Mouse (Mus musculus): ENCODE results near the gene Tmem88b. TPM values are rescaled to one million over a fixed set of nuclear protein-coding genes. Genes with fewer than 3 reads are reported as not detected.

Tmem88b gene
- total and polyA plus RNA-seq, 3 experiments: 0.19 to 0.32 TPM; not detected in 1

- no peak for TF ChIP-seq EP300 (IDR thresholded peaks at IDR 0.05; ENCODE audit: low read depth in 1 of 2, low read length in 2 of 2)
- TF ChIP-seq MYC (IDR thresholded peaks at IDR 0.05; ENCODE audit: low read depth, low read length): no peak
- no peak for TF ChIP-seq MAZ (IDR thresholded peaks at IDR 0.05; ENCODE audit: low read depth, low read length)
- TF ChIP-seq MYB (IDR thresholded peaks at IDR 0.05; ENCODE audit: low read depth, low read length): no peak
- TF ChIP-seq POLR2AphosphoS2 (IDR thresholded peaks at IDR 0.05; ENCODE audit: low read length): no peak
- TF ChIP-seq ETS1 (IDR thresholded peaks at IDR 0.05; ENCODE audit: low read depth, low read length): no peak
- TF ChIP-seq ELF1 (IDR thresholded peaks at IDR 0.05; ENCODE audit: low read depth, low read length): no peak
- TF ChIP-seq POLR2AphosphoS5 (IDR thresholded peaks at IDR 0.05; ENCODE audit: borderline replicate concordance, low read depth, low read length): no peak
- TF ChIP-seq CHD1 (IDR thresholded peaks at IDR 0.05; ENCODE audit: low read depth, low read length): no peak
- no peak for TF ChIP-seq MAFK (IDR thresholded peaks at IDR 0.05; ENCODE audit: borderline replicate concordance, low read depth, low read length)
- no peak for TF ChIP-seq ZC3H11A (IDR thresholded peaks at IDR 0.05; ENCODE audit: low read depth, low read length)
- no peak for TF ChIP-seq RCOR1 (IDR thresholded peaks at IDR 0.05; ENCODE audit: low read depth, low read length)
- TF ChIP-seq NELFE (IDR thresholded peaks at IDR 0.05; ENCODE audit: low read depth, low read length): no peak
- no peak for TF ChIP-seq E2F4 (IDR thresholded peaks at IDR 0.05; ENCODE audit: borderline replicate concordance, low read depth, low read length)
- TF ChIP-seq CHD2 (IDR thresholded peaks at IDR 0.05; ENCODE audit: low read length): no peak
- no peak for TF ChIP-seq HCFC1 (IDR thresholded peaks at IDR 0.05; ENCODE audit: low read depth, low read length)
- TF ChIP-seq USF1 (IDR thresholded peaks at IDR 0.05; ENCODE audit: low read depth, low read length): no peak
- TF ChIP-seq BHLHE40 (IDR thresholded peaks at IDR 0.05; ENCODE audit: borderline replicate concordance, low read depth, low read length): no peak
- no peak for TF ChIP-seq TCF12 (IDR thresholded peaks at IDR 0.05; ENCODE audit: low read depth, low read length)
- Histone ChIP-seq H3K4me3 (ENCODE audit: control insufficient read depth in 1 of 2, insufficient read depth in 1 of 2, low read depth in 2 of 2, low read length in 2 of 2) (no peak overlapping the region), H3K27ac (ENCODE audit: control insufficient read depth, low read depth, low read length) (no peak overlapping the region)
These were observed 49.3 kb downstream of the Tmem88b start for GRCm38 (mm10) chr4:155736421-155736820.

GRCm38 (mm10) chr4:155735788-155736187 lies 49.9 kb downstream of the Tmem88b start:
- no peaks in the 10 kb centered on the region; a peak in 1 of 4 replicates for H3K36me3 ChIP-seq (ENCODE audit: control insufficient read depth in 1 of 2, insufficient read depth in 2 of 2, low read length in 2 of 2)
- no peak overlapping the region for H3K27ac ChIP-seq (ENCODE audit: control insufficient read depth, low read depth, low read length)
- H3K79me2 ChIP-seq (ENCODE audit: control insufficient read depth, insufficient read depth, low read length, poor library complexity): peaks cover 3% of the 10 kb centered on the region; the same call in 1 of the 2 replicates
- H3K4me3 ChIP-seq (ENCODE audit: control insufficient read depth in 1 of 2, insufficient read depth in 1 of 2, low read depth in 2 of 2, low read length in 2 of 2): peak overlapping the region; percentile 76 to 96
- H3K4me1 ChIP-seq (ENCODE audit: control insufficient read depth in 1 of 2, insufficient read depth in 2 of 2, low read length in 2 of 2): 0 out of 4 replicates have a peak, but pooled peaks cover 0 to 5% of the 10 kb centered on the region in 2 experiments
- peak; percentile 36 for DNase-seq (ENCODE audit: low read depth, low spot score)
- H3K9ac ChIP-seq (ENCODE audit: control insufficient read depth, low read depth, low read length, poor library complexity, severe bottlenecking): peak overlapping the region; percentile 83
- no peaks in the 10 kb centered on the region for H3K9me3 ChIP-seq (replicated peaks; ENCODE audit: insufficient read depth, low read length)
- H3K27me3 ChIP-seq (ENCODE audit: control insufficient read depth in 1 of 2, insufficient read depth in 2 of 2, low read length in 2 of 2): no peaks in the 10 kb centered on the region
- no peak for TF ChIP-seq ETS1 (IDR thresholded peaks at IDR 0.05; ENCODE audit: low read depth, low read length)
- no peak for TF ChIP-seq USF1 (IDR thresholded peaks at IDR 0.05; ENCODE audit: low read depth, low read length)
- TF ChIP-seq NELFE (IDR thresholded peaks at IDR 0.05; ENCODE audit: low read depth, low read length): no peak
- no peak for TF ChIP-seq JUND (IDR thresholded peaks at IDR 0.05; ENCODE audit: low read depth, low read length)
- TF ChIP-seq TBP (IDR thresholded peaks at IDR 0.05; ENCODE audit: low read depth, low read length): no peak
- TF ChIP-seq CHD2 (IDR thresholded peaks at IDR 0.05; ENCODE audit: low read length): no peak
- no peak for TF ChIP-seq KAT2A (conservative IDR thresholded peaks at IDR 0.05; ENCODE audit: low read depth, low read length)
- no peak for TF ChIP-seq MEF2A (IDR thresholded peaks at IDR 0.05; ENCODE audit: extremely low read depth, insufficient replicate concordance, low read depth, low read length, poor library complexity, severe bottlenecking)
- no peak for TF ChIP-seq POLR2A (IDR thresholded peaks at IDR 0.05; ENCODE audit: control insufficient read depth in 1 of 2, insufficient read depth in 1 of 2, low read depth in 1 of 2, low read length in 2 of 2, poor library complexity in 1 of 2)
- TF ChIP-seq GABPA (IDR thresholded peaks at IDR 0.05; ENCODE audit: low read depth, low read length): no peak
- no peak for TF ChIP-seq ZC3H11A (IDR thresholded peaks at IDR 0.05; ENCODE audit: low read depth, low read length)
- TF ChIP-seq USF2 (IDR thresholded peaks at IDR 0.05; ENCODE audit: borderline replicate concordance in 1 of 2, insufficient read depth in 1 of 2, low read depth in 1 of 2, low read length in 2 of 2): no peak
- no peak for TF ChIP-seq EP300 (IDR thresholded peaks at IDR 0.05; ENCODE audit: low read depth in 1 of 2, low read length in 2 of 2)
- TF ChIP-seq RAD21 (IDR thresholded peaks at IDR 0.05; ENCODE audit: low read depth, low read length): no peak
- TF ChIP-seq POLR2AphosphoS5 (IDR thresholded peaks at IDR 0.05; ENCODE audit: borderline replicate concordance, low read depth, low read length): no peak
- no peak for TF ChIP-seq CTCF (IDR thresholded peaks at IDR 0.05 in 2 of 3, conservative IDR thresholded peaks at IDR 0.05 in 1 of 3; ENCODE audit: control insufficient read depth in 1 of 3, insufficient read depth in 1 of 3, low read depth in 2 of 3, low read length in 3 of 3, poor library complexity in 1 of 3, severe bottlenecking in 1 of 3)
- no peak for TF ChIP-seq RCOR1 (IDR thresholded peaks at IDR 0.05; ENCODE audit: low read depth, low read length)
- no peak for TF ChIP-seq MAZ (IDR thresholded peaks at IDR 0.05; ENCODE audit: low read depth, low read length)
- TF ChIP-seq BHLHE40 (IDR thresholded peaks at IDR 0.05; ENCODE audit: borderline replicate concordance, low read depth, low read length): no peak

More at GRCm38 (mm10) chr4:155736421-155736820, 49.3 kb downstream of the Tmem88b start:
- H3K36me3 ChIP-seq (ENCODE audit: control insufficient read depth in 1 of 2, insufficient read depth in 2 of 2, low read length in 2 of 2): no peaks in the 10 kb centered on the region; a peak in 1 of 4 replicates
- H3K9ac ChIP-seq (ENCODE audit: control insufficient read depth, low read depth, low read length, poor library complexity, severe bottlenecking): no peak overlapping the region
- no peaks in the 10 kb centered on the region for H3K27me3 ChIP-seq (ENCODE audit: control insufficient read depth in 1 of 2, insufficient read depth in 2 of 2, low read length in 2 of 2)
- no peaks in the 10 kb centered on the region for H3K9me3 ChIP-seq (replicated peaks; ENCODE audit: insufficient read depth, low read length)
- H3K4me1 ChIP-seq (ENCODE audit: control insufficient read depth in 1 of 2, insufficient read depth in 2 of 2, low read length in 2 of 2): 0 out of 4 replicates have a peak, but pooled peaks cover 0 to 5% of the 10 kb centered on the region in 2 experiments
- H3K79me2 ChIP-seq (ENCODE audit: control insufficient read depth, insufficient read depth, low read length, poor library complexity): peaks cover 3% of the 10 kb centered on the region; the same call in 1 of the 2 replicates
- no peak for DNase-seq (ENCODE audit: low read depth, low spot score)
